Mouse (Mus musculus): ENCODE measurements around the gene Stx16. TPM values are rescaled to one million over a fixed set of nuclear protein-coding genes. Genes with fewer than 3 reads are reported as not detected.

The Stx16 gene
- polyA plus RNA-seq, 1 experiment from 2014 or later: 21.3 TPM

DNA sequence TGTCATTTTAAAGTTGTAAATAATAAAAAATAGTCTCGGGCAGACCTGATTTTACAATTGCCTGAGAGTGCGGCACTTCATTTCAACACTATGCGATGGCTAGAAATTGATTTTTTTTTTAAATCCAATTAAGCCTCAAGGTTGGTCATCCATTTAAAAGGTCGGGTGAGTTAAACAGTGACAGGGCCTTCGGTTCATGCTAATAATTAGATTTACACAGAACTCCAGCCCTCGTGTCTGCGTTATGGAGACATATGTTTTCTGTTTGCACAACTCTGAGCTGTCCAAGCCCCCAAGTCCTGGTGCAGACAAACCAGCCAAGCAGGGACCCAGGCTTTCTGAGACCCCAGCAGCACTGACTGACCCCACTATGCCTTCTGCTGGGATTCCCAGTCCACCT, 26.3 kb downstream of the Stx16 start:
- H3K27me3 ChIP-seq (replicated peaks; ENCODE audit: control insufficient read depth, insufficient read depth, low read length): no peaks in the 10 kb centered on the region
- WGBS: 82% methylated on average over 7 of the region's 7 CpGs
- ATAC-seq: no peak

DNA sequence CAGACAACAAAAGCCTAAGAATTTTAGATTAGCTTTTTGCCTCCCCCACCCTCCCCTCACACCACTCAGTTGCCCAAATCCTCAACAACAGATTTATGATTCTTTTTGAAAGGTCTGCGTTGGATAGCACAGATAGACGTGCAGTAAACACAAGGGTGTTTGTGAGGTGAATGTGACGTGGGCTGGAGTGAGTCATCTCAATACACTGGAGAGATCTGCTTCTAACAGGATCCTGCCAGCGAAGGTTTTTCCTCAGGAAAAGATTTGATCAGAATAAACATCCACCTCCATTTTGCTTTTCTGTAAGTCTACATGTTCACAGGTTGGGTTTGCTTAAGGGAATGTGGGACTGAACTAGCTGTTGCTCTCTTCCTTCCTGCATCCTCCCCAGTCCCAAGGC, 27.4 kb downstream of the Stx16 start:
- Histone ChIP-seq H3K27me3 (replicated peaks; ENCODE audit: control insufficient read depth, insufficient read depth, low read length) (no peaks in the 10 kb centered on the region), H3K36me3 (ENCODE audit: control insufficient read depth, insufficient read depth) (no peaks in the 10 kb centered on the region), H3K9me3 (ENCODE audit: control insufficient read depth, low read length) (no peaks in the 10 kb centered on the region), H3K4me2 (ENCODE audit: low read length) (no peak overlapping the region), H3K9ac (replicated peaks; ENCODE audit: low read depth, low read length) (no peak overlapping the region), H3K27ac (ENCODE audit: low read length) (no peak overlapping the region), H3K4me3 (replicated peaks; ENCODE audit: low read length) (no peak overlapping the region), H3K4me1 (replicated peaks; ENCODE audit: control insufficient read depth, insufficient read depth, low read length) (no peaks in the 10 kb centered on the region)
- ATAC-seq: no peak
- WGBS: 93% methylated on average over 4 of the region's 4 CpGs

More for the DNA sequence above, 26.3 kb downstream of the Stx16 start:
- H3K4me1 ChIP-seq (replicated peaks; ENCODE audit: control insufficient read depth, insufficient read depth, low read length): no peaks in the 10 kb centered on the region
- H3K36me3 ChIP-seq (ENCODE audit: control insufficient read depth, insufficient read depth): 0 out of 2 replicates have a peak, but pooled peaks cover 2% of the 10 kb centered on the region
- H3K4me3 ChIP-seq (replicated peaks; ENCODE audit: low read length): no peak overlapping the region
- H3K4me2 ChIP-seq (ENCODE audit: low read length): no peak overlapping the region
- no peak overlapping the region for H3K27ac ChIP-seq (ENCODE audit: low read length)
- no peak overlapping the region for H3K9ac ChIP-seq (replicated peaks; ENCODE audit: low read depth, low read length)
- no peaks in the 10 kb centered on the region for H3K9me3 ChIP-seq (ENCODE audit: control insufficient read depth, low read length)

DNA sequence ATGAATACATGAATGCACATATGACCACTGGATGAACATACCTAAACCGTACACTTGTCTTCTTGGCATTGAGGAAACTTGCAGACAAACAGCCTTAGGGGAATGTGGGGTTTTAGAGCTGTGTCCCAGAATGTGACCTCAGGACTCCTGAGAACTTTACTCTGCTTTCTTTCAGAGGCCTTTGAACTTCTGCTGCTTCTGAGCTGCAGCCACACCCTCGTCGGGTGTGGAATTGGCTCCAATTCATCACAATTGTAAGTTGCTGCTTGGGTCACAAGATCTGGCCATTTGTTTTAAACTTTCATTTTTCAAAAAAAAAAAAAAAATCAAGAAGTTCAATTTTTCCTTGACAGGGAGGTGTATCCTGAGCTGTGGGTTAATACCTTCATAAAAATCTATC, 31.3 kb downstream of the Stx16 start:
- no peak overlapping the region for H3K4me3 ChIP-seq (replicated peaks; ENCODE audit: low read length)
- no peak overlapping the region for H3K9ac ChIP-seq (replicated peaks; ENCODE audit: low read depth, low read length)
- no peak for ATAC-seq
- H3K4me2 ChIP-seq (ENCODE audit: low read length): no peak overlapping the region
- H3K9me3 ChIP-seq (ENCODE audit: control insufficient read depth, low read length): no peaks in the 10 kb centered on the region
- no peaks in the 10 kb centered on the region for H3K36me3 ChIP-seq (ENCODE audit: control insufficient read depth, insufficient read depth)
- H3K27ac ChIP-seq (ENCODE audit: low read length): no peak overlapping the region
- peaks cover 11% of the 10 kb centered on the region for H3K4me1 ChIP-seq (replicated peaks; ENCODE audit: control insufficient read depth, insufficient read depth, low read length)
- H3K27me3 ChIP-seq (replicated peaks; ENCODE audit: control insufficient read depth, insufficient read depth, low read length): no peaks in the 10 kb centered on the region
- WGBS: 95% methylated on average over 3 of the region's 3 CpGs

DNA sequence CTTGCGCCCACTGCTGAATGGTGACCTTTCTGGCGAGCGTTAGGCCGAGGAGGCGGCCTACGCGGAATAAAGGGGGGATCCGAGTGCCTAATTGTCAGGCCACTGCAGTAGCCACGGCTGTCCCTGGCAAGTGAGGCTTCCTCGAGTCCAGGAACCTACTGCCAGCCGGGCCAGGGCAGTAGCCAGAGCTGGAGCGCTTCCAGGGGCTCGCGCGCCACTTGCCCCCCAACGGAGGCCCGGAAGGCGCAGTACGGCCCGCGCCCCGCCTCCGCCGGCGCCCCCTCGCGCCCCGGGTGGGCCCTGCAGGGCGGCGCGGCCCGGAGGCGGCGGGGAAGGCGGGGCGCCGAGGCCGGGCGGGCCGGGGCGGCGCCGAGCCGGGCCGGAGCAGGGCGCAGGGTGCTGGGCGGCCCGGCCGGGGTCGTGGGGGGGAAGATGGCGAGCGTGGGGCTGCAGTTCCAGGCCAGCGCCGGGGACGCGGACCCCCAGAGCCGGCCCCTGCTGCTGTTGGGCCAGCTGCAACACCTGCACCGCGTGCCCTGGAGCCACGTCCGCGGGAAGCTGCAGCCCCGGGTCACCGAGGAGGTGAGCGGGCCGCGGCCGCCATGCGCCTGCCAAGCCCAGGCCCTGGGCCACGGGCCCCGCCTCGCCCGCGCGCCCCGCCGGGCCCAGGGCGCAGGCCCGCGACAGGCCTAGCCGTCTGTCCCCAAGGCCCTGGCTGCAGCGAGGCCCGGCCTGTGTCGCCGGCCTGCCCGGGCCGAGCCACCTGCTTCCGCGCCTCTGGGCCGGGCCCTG, 34.1 kb downstream of the Stx16 start, which contains the start of gene Npepl1:
Gene Npepl1 (plus strand): TSS at position 359 of the 792 bp plus-strand sequence.
- no peaks in the 10 kb centered on the region for H3K36me3 ChIP-seq (ENCODE audit: control insufficient read depth, insufficient read depth)
- H3K27me3 ChIP-seq (replicated peaks; ENCODE audit: control insufficient read depth, insufficient read depth, low read length): no peaks in the 10 kb centered on the region
- peak within 1 kb of the TSS; percentile 75 for H3K4me2 ChIP-seq (ENCODE audit: low read length)

DNA sequence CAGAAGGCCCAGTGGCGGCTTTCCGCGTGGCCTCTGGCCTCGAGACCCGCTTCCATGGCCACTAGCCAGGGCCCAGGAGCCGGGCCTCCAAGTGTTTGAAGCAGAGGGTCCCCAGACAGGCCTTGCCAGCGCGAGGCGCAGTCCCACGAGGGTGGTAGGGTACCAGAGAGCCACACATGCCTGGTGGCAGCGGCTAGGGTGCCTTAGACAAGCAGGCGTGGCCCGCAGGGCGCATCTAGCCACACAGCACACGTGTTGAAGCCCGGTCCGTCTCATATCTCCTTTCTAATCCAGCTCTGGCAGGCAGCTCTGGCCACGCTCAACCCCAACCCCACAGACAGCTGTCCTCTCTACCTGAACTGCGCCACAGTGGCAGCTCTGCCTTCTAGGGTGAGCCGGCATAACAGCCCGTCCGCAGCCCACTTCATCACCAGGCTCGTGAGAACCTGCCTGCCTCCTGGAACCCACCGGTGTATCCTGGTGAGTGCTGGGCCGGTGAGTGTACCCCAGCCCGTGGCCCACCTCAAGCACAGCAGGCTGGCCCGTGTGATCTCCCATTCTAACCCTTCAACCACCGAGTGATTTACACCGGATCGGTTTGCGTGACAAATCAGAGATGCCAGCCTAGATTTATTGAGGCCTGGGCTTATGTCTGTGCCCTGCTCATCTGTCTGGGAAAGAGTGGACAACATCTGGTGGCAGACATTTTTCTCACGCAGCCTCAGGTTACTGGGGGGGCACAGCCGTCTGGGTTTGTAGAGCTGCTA, 34.9 kb downstream of the Stx16 start:
- H3K27ac ChIP-seq (ENCODE audit: low read length): peak overlapping the region; percentile 9; the same call in 1 of the 2 replicates
- no peaks in the 10 kb centered on the region for H3K36me3 ChIP-seq (ENCODE audit: control insufficient read depth, insufficient read depth)
- WGBS: 58% methylated on average over 33 of the region's 33 CpGs
- no peaks in the 10 kb centered on the region for H3K9me3 ChIP-seq (ENCODE audit: control insufficient read depth, low read length)
- no peaks in the 10 kb centered on the region for H3K27me3 ChIP-seq (replicated peaks; ENCODE audit: control insufficient read depth, insufficient read depth, low read length)
- peak; percentile 51 for ATAC-seq
- H3K4me2 ChIP-seq (ENCODE audit: low read length): peak overlapping the region; percentile 75
- H3K4me1 ChIP-seq (replicated peaks; ENCODE audit: control insufficient read depth, insufficient read depth, low read length): peaks cover 11% of the 10 kb centered on the region
- H3K9ac ChIP-seq (replicated peaks; ENCODE audit: low read depth, low read length): peak overlapping the region; percentile 81
- H3K4me3 ChIP-seq (replicated peaks; ENCODE audit: low read length): peak overlapping the region; percentile 50

More for the DNA sequence above, 34.1 kb downstream of the Stx16 start, which contains the start of gene Npepl1:
- whole genome bisulfite sequencing: 3% methylated on average over 42 of the region's 90 CpGs
- H3K4me1 ChIP-seq (replicated peaks; ENCODE audit: control insufficient read depth, insufficient read depth, low read length): peaks cover 11% of the 10 kb centered on the region
- peak within 1 kb of the TSS; percentile 50 for H3K4me3 ChIP-seq (replicated peaks; ENCODE audit: low read length)
- peak within 1 kb of the TSS; percentile 81 for H3K9ac ChIP-seq (replicated peaks; ENCODE audit: low read depth, low read length)
- H3K9me3 ChIP-seq (ENCODE audit: control insufficient read depth, low read length): no peaks in the 10 kb centered on the region
- peak within 1 kb of the TSS; percentile 9; the same call in 1 of the 2 replicates for H3K27ac ChIP-seq (ENCODE audit: low read length)
- ATAC-seq: peak; percentile 90

DNA sequence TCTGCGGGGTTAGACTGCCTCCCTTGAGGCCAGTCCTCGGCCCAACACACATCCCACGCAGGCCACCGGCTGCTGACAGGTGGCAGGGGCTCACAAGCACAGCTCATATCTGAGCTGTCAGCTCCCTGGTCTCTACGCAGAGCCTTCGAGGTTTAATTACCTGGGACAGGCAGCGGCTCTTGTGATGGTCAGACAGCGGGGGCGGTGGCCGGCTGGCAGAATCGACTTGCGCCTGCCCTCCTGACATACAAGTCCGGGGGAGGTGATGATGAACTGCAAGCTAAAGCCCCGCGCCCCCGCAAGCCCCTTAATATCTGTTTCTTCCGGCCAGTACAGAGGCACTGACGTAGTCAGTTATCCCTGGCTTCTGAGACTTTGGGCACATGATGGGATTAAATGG, 36.8 kb downstream of the Stx16 start:
- ATAC-seq: no peak
- Histone ChIP-seq H3K9ac (replicated peaks; ENCODE audit: low read depth, low read length) (no peak overlapping the region), H3K36me3 (ENCODE audit: control insufficient read depth, insufficient read depth) (no peaks in the 10 kb centered on the region), H3K27me3 (replicated peaks; ENCODE audit: control insufficient read depth, insufficient read depth, low read length) (no peaks in the 10 kb centered on the region), H3K27ac (ENCODE audit: low read length) (no peak overlapping the region), H3K4me2 (ENCODE audit: low read length) (no peak overlapping the region), H3K9me3 (ENCODE audit: control insufficient read depth, low read length) (no peaks in the 10 kb centered on the region), H3K4me1 (replicated peaks; ENCODE audit: control insufficient read depth, insufficient read depth, low read length) (peaks cover 11% of the 10 kb centered on the region), H3K4me3 (replicated peaks; ENCODE audit: low read length) (no peak overlapping the region)
- WGBS: 95% methylated on average over 18 of the region's 18 CpGs

DNA sequence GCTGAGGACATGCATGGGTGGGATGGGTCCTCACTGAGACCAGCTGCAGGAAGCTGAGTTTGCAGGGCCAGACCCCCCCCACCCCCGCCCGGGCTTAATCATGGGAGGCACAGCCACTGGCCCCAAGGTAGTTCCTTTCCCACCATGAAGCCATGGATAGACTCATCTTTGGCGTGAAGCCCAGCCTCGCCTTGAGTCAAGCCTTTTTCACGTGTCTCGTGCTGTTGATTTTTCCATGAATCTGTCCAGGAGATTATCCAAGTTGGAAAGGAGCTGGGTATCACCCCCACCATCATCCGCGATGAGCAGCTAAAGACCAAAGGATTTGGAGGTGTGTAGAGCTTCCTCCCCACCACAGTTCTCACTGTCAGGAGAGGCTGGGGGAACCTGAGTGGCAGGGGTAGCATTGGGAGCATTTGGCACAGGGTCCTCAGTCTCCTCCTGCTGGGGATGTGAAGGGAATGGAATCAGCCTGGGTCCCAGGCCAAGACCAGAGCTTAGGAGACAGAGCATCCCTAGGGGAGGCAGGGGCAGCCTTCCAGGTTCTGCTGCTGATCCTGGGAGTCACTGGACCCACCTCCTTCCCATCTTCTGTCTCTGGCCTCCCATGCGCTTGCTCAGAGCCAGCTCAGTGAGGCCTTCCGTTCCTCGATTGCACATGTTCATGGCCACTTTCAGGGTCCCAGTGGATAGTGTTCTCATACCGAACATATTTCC, 38.2 kb downstream of the Stx16 start:
- H3K36me3 ChIP-seq (ENCODE audit: control insufficient read depth, insufficient read depth): no peaks in the 10 kb centered on the region

DNA sequence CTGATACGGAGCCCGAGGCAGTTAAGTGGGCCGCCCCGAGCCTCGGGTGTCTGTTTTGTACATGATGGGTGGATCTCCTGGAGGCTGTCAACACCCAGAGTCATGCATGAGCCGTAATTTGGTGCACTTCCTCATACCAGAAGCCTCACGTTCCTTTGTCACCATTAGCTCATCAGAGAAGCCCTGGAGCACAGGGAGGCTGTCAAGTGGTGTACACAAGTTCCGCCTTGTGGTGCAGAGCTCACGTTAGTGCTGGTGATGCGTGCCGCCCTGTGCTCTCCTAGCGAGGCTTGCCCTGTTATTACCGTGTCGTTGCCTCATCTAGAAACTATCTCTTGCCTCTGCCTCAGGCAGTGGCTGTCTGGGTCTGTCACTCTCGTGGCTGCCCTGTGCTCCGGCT, 40.8 kb downstream of the Stx16 start:
- H3K9me3 ChIP-seq (ENCODE audit: control insufficient read depth, low read length): no peaks in the 10 kb centered on the region
- no peak overlapping the region for H3K9ac ChIP-seq (replicated peaks; ENCODE audit: low read depth, low read length)
- H3K27ac ChIP-seq (ENCODE audit: low read length): no peak overlapping the region
- H3K36me3 ChIP-seq (ENCODE audit: control insufficient read depth, insufficient read depth): peaks cover 4% of the 10 kb centered on the region; the same call in 1 of the 2 replicates
- no peaks in the 10 kb centered on the region for H3K4me1 ChIP-seq (replicated peaks; ENCODE audit: control insufficient read depth, insufficient read depth, low read length)
- no peak overlapping the region for H3K4me2 ChIP-seq (ENCODE audit: low read length)
- H3K4me3 ChIP-seq (replicated peaks; ENCODE audit: low read length): no peak overlapping the region
- 82% methylated on average over 16 of the region's 16 CpGs for WGBS
- peak; percentile 30; the same call in 1 of the 2 replicates for ATAC-seq
- H3K27me3 ChIP-seq (replicated peaks; ENCODE audit: control insufficient read depth, insufficient read depth, low read length): no peaks in the 10 kb centered on the region

More for the DNA sequence above, 38.2 kb downstream of the Stx16 start:
- Histone ChIP-seq H3K9me3 (ENCODE audit: control insufficient read depth, low read length) (no peaks in the 10 kb centered on the region), H3K27ac (ENCODE audit: low read length) (no peak overlapping the region), H3K9ac (replicated peaks; ENCODE audit: low read depth, low read length) (no peak overlapping the region), H3K4me1 (replicated peaks; ENCODE audit: control insufficient read depth, insufficient read depth, low read length) (peaks cover 11% of the 10 kb centered on the region), H3K27me3 (replicated peaks; ENCODE audit: control insufficient read depth, insufficient read depth, low read length) (no peaks in the 10 kb centered on the region), H3K4me3 (replicated peaks; ENCODE audit: low read length) (no peak overlapping the region), H3K4me2 (ENCODE audit: low read length) (no peak overlapping the region)
- no peak for ATAC-seq
- WGBS: 87% methylated on average over 12 of the region's 12 CpGs

DNA sequence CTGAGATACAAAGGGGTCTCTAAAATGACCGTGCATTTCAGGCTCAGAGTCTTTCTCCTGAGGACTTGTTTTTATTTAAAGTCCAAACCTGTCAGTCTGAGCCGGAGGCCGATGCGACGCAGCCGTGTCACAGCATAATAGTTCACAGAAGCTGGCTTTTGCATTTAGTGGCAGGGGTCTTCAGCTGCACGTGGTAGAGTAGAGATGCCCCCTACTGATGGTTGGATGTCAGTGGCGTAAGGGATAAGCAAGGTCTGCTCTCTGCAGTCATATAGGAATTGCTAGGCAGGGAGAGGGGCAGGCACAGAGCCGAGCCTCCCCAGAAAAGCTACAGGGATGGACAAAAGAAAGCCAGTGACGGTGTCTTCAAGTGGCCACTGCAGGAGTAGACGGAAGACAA, 42.0 kb downstream of the Stx16 start:
- 62% methylated on average over 11 of the region's 11 CpGs for WGBS
- Histone ChIP-seq H3K4me1 (replicated peaks; ENCODE audit: control insufficient read depth, insufficient read depth, low read length) (no peaks in the 10 kb centered on the region), H3K27me3 (replicated peaks; ENCODE audit: control insufficient read depth, insufficient read depth, low read length) (no peaks in the 10 kb centered on the region), H3K9me3 (ENCODE audit: control insufficient read depth, low read length) (no peaks in the 10 kb centered on the region), H3K4me3 (replicated peaks; ENCODE audit: low read length) (no peak overlapping the region), H3K27ac (ENCODE audit: low read length) (no peak overlapping the region), H3K4me2 (ENCODE audit: low read length) (no peak overlapping the region), H3K36me3 (ENCODE audit: control insufficient read depth, insufficient read depth) (peaks cover 4% of the 10 kb centered on the region; the same call in 1 of the 2 replicates), H3K9ac (replicated peaks; ENCODE audit: low read depth, low read length) (no peak overlapping the region)
- ATAC-seq: peak; percentile 54; the same call in 1 of the 2 replicates

Data from forebrain, embryonic 16.5 days (tissue).